Mouse (Mus musculus) ovary, postnatal 10 days (tissue): ENCODE results near the gene Degs2.

Experiments used
- DNase-seq: peaks from one replicate; pipeline ENCODE4 v3.0.0; 2022; ENCODE audit warnings: low spot score

The Degs2 gene

GRCm38 (mm10) chr12:108700037-108700436 is 2.1 kb downstream of the Degs2 start:
- DNase-seq = no peak

GRCm38 (mm10) chr12:108699576-108699975 is 2.5 kb downstream of the Degs2 start:
- no peak for DNase-seq

- DNase-seq = no peak
Measured at GRCm38 (mm10) chr12:108698697-108699471, 3.2 kb downstream of the Degs2 start.

GRCm38 (mm10) chr12:108694223-108694622 is 7.9 kb downstream of the Degs2 start:
- no peak for DNase-seq

GRCm38 (mm10) chr12:108693592-108693991 is 8.5 kb downstream of the Degs2 start:
- no peak for DNase-seq

GRCm38 (mm10) chr12:108690529-108690928 is 11.6 kb downstream of the Degs2 start:
- DNase-seq = no peak

GRCm38 (mm10) chr12:108689167-108689566 is 12.9 kb downstream of the Degs2 start:
- DNase-seq = no peak

- DNase-seq = no peak
Measured at GRCm38 (mm10) chr12:108686926-108687325, 15.2 kb downstream of the Degs2 start.

- no peak for DNase-seq
Measured at GRCm38 (mm10) chr12:108686463-108686862, 15.7 kb downstream of the Degs2 start.

- DNase-seq = no peak
Measured at GRCm38 (mm10) chr12:108682240-108683023, 19.7 kb downstream of the Degs2 start.

- no peak for DNase-seq
Measured at GRCm38 (mm10) chr12:108680861-108681260, 21.3 kb downstream of the Degs2 start.

GRCm38 (mm10) chr12:108678366-108678765 is 23.7 kb downstream of the Degs2 start:
- no peak for DNase-seq

- DNase-seq = no peak
Measured at GRCm38 (mm10) chr12:108677116-108677515, 25.0 kb downstream of the Degs2 start.

GRCm38 (mm10) chr12:108675614-108676401 is 26.3 kb downstream of the Degs2 start:
- DNase-seq = no peak

GRCm38 (mm10) chr12:108674916-108675315 is 27.2 kb downstream of the Degs2 start:
- DNase-seq = no peak

- no peak for DNase-seq
Measured at GRCm38 (mm10) chr12:108674502-108674901, 27.6 kb downstream of the Degs2 start.

GRCm38 (mm10) chr12:108673546-108673945 is 28.6 kb downstream of the Degs2 start:
- DNase-seq = no peak

GRCm38 (mm10) chr12:108672908-108673307 is 29.2 kb downstream of the Degs2 start:
- DNase-seq = no peak

GRCm38 (mm10) chr12:108671541-108671940 is 30.6 kb downstream of the Degs2 start:
- DNase-seq = no peak

GRCm38 (mm10) chr12:108668606-108669235 is 33.4 kb downstream of the Degs2 start:
- no peak for DNase-seq

GRCm38 (mm10) chr12:108657350-108657749 is 44.8 kb downstream of the Degs2 start:
- no peak for DNase-seq
